Mouse (Mus musculus): ENCODE measurements around the gene Cd47.
A peak's percentile ranks its signal among the peaks of the same experiment; 100 is the strongest.

Gene Cd47

GRCm38 (mm10) chr16:49799597-49800561 lies at the start of gene Cd47:
Gene Cd47 (plus strand): TSS chr16:49800533.
- DNase-seq = no peak

DNA sequence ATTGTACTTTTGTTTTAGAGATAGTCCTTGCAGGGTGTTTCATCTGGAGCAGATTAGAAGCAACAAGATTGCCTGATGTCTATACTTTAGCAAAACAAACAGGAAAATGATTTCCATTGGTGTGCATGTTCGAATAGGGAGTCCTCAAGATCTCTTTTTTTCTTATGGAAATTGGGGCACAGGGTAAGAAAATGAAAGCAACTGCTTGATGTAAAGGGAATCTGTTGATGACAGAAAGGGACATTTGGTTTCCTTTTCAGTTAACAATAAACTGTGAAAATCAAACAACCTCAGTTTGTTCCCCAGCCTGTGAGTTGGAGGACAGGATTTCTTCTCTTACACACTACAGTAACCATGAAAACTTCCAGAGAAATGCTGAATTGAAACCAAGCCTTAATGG lies 47.4 kb upstream of the Cd47 start:
- no peak for DNase-seq

GRCm38 (mm10) chr16:49753318-49753717 lies 47.0 kb upstream of the Cd47 start:
- DNase-seq = no peak

DNA sequence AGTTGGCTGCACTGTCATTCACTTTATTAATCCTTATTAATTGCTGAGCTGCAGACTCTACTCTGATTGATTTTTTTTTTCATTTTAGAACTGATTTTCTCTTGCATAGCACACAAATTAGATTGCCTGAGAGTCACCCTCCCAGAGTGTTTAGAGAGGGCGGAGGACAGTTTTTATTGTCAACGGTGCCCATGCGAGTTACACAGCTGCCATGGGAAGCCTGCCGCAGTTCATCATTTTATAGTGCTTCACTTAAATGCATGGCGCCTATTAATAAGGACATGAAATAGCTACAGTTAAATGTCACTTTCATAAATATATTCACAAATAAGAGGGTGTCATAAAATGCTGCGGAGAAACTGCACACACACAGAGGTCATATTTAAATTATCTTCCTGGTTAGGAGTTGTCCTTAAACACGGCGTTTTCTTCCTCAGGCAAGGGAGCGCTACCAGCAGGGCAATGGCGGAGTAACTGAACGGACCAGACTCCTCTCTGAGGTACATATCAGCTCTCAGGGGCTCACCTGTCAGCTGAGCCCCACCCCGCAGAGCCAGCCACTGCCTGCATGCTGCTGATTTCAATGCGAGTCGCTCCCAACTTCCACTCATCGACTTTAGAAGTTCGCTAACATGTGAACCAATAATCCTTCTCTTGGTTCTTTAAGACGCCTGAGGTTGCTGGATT lies 39.7 kb upstream of the Cd47 start:
- DNase-seq = no peak

DNA sequence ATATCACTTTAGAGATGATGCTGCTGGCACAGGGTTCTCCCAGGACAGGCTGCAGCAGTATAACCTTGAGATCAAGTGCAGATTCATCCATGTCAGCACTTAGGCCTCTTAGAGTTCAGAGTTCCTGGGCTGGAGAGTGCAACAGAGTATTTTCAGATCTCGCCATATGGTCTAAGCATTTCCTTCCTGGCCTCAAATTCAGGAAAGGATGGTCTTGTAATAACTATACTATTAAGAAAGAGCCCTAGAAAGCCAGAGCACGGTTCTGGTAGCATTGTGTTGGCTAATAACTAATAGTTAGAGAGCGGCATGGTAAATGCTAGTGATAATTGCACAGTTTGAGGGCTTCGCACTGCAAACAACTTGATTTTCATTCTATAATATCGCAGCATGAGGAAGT lies 38.4 kb upstream of the Cd47 start:
- DNase-seq = no peak

- peak; percentile 14 for DNase-seq
Observed at GRCm38 (mm10) chr16:49766326-49766725, 34.0 kb upstream of the Cd47 start.

- DNase-seq = no peak
Observed at GRCm38 (mm10) chr16:49768491-49769031, 31.8 kb upstream of the Cd47 start.

DNA sequence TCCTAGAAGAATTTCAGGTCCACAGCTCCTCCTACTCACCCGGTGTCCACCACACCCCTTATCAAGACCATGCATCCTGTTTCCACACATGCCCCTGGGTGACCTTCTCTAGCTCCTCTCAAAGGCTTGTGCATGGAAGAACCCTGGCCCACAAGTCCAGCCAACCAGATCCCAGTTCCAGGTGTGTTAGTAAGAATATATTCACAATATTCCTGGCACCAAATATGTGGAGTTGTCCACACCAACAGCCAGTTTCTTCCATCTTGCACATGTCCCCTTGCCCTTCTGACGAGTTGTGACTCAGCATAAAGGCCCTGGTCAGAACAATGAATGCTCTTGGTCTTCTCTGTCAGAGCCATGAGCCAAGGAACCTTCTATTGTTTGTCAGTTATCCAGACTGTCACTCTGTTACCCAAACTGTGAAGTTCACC lies 30.5 kb upstream of the Cd47 start:
- DNase-seq = no peak

DNA sequence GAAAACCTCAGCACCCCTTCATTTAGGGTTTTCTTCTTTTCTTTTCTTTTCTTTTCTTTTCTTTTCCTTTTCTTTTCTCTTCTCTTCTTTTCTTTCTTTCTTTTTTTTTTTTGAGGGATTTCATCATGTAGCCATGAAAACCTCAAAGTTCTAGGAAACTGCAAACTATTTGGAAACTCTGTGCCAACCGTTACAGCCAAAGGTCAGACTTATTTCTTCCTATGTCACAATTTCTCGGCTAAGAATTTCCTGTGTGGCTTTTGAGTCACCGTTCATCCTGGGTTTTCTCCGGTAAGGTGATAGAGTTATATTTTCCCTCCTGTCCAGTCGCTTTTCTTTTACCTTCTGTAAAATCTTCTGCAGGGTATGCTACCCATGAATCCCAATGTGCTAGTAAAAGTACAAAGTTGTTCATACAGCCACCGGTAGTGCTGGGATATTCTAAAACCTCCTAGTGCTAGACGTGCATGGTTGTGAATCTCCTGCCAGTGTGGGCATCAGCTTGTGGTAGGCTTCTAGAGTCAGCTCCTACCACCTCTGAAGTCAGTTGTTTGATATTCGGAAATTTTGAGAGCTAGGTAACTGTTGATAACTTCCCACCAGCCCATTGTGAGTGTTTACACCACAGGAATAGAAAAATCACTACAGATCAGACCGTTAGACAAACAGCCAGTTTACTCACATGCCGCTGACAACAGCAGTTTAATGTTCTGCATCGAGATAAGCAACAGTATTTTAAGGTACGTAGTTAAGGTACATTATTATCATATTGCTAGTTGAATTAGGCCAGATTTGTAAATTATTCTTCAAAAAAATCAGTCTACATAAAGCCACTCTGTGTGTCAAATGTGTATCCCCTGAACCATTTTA lies 29.8 kb upstream of the Cd47 start:
- DNase-seq = no peak

GRCm38 (mm10) chr16:49771609-49772396 lies 28.5 kb upstream of the Cd47 start:
- DNase-seq = no peak

- DNase-seq = no peak
Observed at GRCm38 (mm10) chr16:49772576-49772975, 27.8 kb upstream of the Cd47 start.

- DNase-seq = no peak
Observed at GRCm38 (mm10) chr16:49773068-49773467, 27.3 kb upstream of the Cd47 start.

GRCm38 (mm10) chr16:49774059-49775001 lies 26.0 kb upstream of the Cd47 start:
- DNase-seq = no peak

- peak; percentile 37 for DNase-seq
Observed at GRCm38 (mm10) chr16:49775002-49775966, 25.0 kb upstream of the Cd47 start.

- no peak for DNase-seq
Observed at GRCm38 (mm10) chr16:49776981-49777380, 23.4 kb upstream of the Cd47 start.

- DNase-seq = no peak
Observed at GRCm38 (mm10) chr16:49781556-49782156, 18.7 kb upstream of the Cd47 start.

GRCm38 (mm10) chr16:49783369-49783768 lies 17.0 kb upstream of the Cd47 start:
- no peak for DNase-seq

DNA sequence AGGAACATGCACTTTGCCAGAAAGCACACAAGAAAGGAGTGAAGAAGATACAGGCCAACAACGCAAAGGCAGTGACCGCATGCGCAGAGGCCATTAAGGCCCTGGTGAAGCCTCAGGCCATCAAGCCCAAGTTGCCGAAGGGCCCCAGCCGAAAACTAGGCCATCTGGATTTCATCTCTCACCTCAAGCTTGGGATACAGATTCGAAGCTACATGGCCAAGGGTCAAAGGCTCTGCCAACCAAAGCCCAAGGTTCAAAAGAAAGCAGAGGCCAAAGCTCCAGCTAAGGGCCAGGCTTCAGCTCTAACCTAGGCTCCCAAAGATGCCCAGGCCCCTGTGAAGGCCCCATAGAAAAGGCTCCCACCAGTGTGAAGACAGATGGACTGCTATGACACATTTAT lies 14.2 kb upstream of the Cd47 start:
- no peak for DNase-seq

DNA sequence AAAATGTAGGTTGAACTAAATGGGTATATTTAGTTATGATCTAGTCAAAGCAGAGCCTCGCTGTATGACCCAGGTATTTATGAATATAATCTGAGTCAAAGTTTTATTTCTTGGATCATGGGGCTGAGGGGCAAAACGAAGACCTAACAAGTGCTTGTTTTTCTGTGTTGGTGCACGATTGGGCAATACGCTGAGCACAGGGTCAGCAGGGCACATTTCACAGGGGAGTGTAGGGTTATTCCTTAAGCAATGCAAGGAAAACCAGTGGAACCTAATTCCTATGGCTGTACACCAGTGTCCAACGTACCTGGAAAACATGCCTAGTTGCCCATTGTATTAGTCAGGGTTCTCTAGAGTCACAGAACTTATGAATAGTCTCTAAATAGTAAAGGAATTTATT lies 12.6 kb upstream of the Cd47 start:
- DNase-seq = no peak
